Mouse (Mus musculus): ENCODE results near the gene Grhl3. TPM values are rescaled to one million over a fixed set of nuclear protein-coding genes. Genes with fewer than 3 reads are reported as not detected.
"Not testable (repeated sequence)": the region's sequence is repeated elsewhere in the genome, so short reads cannot be mapped to it uniquely, and the experiment has no call there.

Gene Grhl3
- polyA plus RNA-seq (2021): not detected

DNA sequence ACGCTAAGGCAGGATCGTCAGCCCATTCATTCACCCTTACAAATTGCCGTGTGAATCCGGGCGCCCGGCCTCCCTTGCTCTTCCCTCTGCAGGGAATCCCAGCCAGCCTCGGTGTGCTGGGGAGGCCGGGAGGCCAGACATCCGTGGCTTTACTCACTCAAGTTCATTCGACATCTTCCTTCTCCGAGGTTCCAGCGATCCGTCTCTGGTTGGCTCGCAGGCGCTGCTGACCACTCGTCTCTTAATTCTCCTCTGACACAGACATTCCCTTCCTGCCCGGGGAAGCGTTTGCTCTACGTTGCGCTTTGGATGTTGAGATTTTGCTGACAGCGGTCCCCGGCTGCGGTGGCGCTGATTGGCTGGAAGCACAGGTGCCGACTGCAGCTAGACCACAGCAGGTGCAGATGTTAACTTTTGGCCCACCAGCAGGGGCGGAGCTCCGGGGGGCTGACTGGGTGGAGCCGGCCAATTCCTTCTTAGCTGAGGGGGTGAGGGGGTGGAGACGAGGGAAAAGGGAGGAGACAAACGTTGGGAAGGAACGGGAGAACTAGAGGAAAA, at the start of gene Grhl3:
Gene Grhl3 (minus strand): TSS at position 380 of the 558 bp plus-strand sequence.
- CTCF ChIA-PET: interaction anchor here (1.3 to 1.7 kb wide), 2 partner anchors 56 to 59 kb away, joined by 3 to 4 read pairs; no protein-coding TSS in a partner anchor
- no peak for ATAC-seq
- DNase-seq (ENCODE audit: low read depth, low spot score): no peak
- in situ Hi-C loops (cut with MboI; ENCODE audit: low pct_unique_long_range_greater_than_20kb): no loop called here
- no peak for TF ChIP-seq CTCF (IDR thresholded peaks at IDR 0.05)
- no peaks in the 10 kb centered on the region for H3K27me3 ChIP-seq
- POLR2A ChIA-PET: interaction anchor here (0.9 kb wide), 1 partner anchor 87 kb away, joined by 3 read pairs; no protein-coding TSS in a partner anchor

DNA sequence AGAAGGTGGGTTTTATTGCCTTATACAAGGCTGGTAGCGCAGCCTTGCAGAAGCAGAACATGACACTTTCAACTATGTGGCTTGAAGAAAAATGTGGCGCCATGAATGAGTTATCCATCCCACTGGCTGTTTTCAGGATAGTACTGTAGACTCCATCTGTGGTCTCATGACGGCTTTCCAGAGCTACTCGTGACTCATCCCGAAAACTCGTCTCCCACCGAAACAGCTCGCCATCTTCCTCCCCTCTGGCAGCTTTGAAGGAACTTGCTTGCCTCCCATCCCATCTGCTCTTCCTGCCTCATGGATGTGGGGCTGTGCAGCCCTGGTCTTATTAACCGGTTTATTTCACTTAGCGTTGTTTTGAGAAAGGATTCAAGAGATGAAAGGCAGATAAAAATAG, 48.9 kb upstream of the Grhl3 start:
- CTCF ChIA-PET: no interaction called here
- in situ Hi-C loops (cut with MboI; ENCODE audit: low pct_unique_long_range_greater_than_20kb): no loop called here
- no peak for TF ChIP-seq CTCF (IDR thresholded peaks at IDR 0.05)
- H3K27me3 ChIP-seq: no peaks in the 10 kb centered on the region
- DNase-seq (ENCODE audit: low read depth, low spot score) (no peak), ATAC-seq (no peak)
- POLR2A ChIA-PET: no interaction called here

GRCm38 (mm10) chr4:135620461-135620860, 47.0 kb upstream of the Grhl3 start:
- ATAC-seq (no peak), DNase-seq (ENCODE audit: low read depth, low spot score) (no peak)
- in situ Hi-C loops (cut with MboI; ENCODE audit: low pct_unique_long_range_greater_than_20kb): no loop called here
- ChIA-PET CTCF (no interaction called here), POLR2A (no interaction called here)
- no peaks in the 10 kb centered on the region for H3K27me3 ChIP-seq
- TF ChIP-seq CTCF (IDR thresholded peaks at IDR 0.05): no peak

GRCm38 (mm10) chr4:135617783-135618470, 44.5 kb upstream of the Grhl3 start:
- no peak for ATAC-seq
- no peaks in the 10 kb centered on the region for H3K27me3 ChIP-seq
- CTCF ChIA-PET: no interaction called here
- POLR2A ChIA-PET: no interaction called here
- TF ChIP-seq CTCF (IDR thresholded peaks at IDR 0.05): no peak
- in situ Hi-C loops (cut with MboI; ENCODE audit: low pct_unique_long_range_greater_than_20kb): no loop called here
- no peak for DNase-seq (ENCODE audit: low read depth, low spot score)

- ChIA-PET POLR2A (no interaction called here), CTCF (no interaction called here)
- no peak for TF ChIP-seq CTCF (IDR thresholded peaks at IDR 0.05)
- no peak for DNase-seq (ENCODE audit: low read depth, low spot score)
- no peak for ATAC-seq
- H3K27me3 ChIP-seq: no peaks in the 10 kb centered on the region
- in situ Hi-C loops (cut with MboI; ENCODE audit: low pct_unique_long_range_greater_than_20kb): no loop called here
These were observed 43.6 kb upstream of the Grhl3 start for GRCm38 (mm10) chr4:135617038-135617437.

GRCm38 (mm10) chr4:135615307-135615706, 41.9 kb upstream of the Grhl3 start:
- in situ Hi-C loops (cut with MboI; ENCODE audit: low pct_unique_long_range_greater_than_20kb); DNase-seq (ENCODE audit: low read depth, low spot score); ATAC-seq; POLR2A ChIA-PET; H3K27me3 ChIP-seq; CTCF ChIA-PET: not testable (repeated sequence)

- no peak for DNase-seq (ENCODE audit: low read depth, low spot score)
- TF ChIP-seq CTCF (IDR thresholded peaks at IDR 0.05): no peak
- POLR2A ChIA-PET: no interaction called here
- H3K27me3 ChIP-seq: no peaks in the 10 kb centered on the region
- in situ Hi-C loops (cut with MboI; ENCODE audit: low pct_unique_long_range_greater_than_20kb): no loop called here
- CTCF ChIA-PET: no interaction called here
- ATAC-seq: no peak
These were observed 36.6 kb upstream of the Grhl3 start for GRCm38 (mm10) chr4:135609986-135610385.

DNA sequence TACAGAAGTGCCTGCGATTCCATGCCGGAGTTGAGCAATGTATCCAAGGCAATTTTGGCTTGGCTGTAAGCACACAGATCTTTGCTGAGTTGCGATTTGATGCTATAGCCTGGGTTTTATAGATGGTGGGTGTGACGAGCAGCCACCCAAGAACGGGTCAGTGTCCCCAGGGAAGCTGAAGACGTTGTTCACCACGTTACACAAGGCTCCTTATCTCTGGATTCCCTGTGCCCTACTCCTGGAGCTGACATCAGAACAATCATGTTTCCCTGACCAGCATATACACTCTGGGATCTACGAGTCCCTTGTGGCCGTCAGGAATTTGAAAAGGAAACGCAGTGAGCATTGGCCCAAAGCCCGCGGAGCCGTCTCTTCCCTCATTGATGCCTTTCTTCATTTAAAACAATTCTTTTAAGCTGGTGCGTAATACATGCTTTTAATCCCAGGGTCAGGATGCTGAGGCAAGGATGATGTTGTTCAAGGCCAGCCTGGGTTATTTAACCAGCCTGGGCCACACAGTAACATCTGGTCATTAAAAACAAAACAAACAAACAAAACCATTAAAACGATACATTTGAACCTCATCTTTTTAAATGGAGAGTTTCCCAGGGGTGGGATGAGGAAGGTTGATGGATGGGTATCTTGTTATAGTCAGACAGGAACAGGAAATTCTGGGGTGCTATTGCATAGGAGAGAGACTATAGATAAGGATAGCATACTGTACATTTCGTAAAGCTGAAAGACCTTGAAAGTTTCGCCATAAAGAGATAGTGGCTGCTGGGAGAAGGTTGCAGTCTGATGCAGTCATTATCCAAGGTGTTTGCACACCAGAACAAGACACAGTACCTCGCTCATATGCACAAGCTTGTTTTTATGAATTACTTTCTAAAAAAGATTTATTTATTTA, 34.8 kb upstream of the Grhl3 start:
- in situ Hi-C loops (cut with MboI; ENCODE audit: low pct_unique_long_range_greater_than_20kb): no loop called here
- no peaks in the 10 kb centered on the region for H3K27me3 ChIP-seq
- DNase-seq (ENCODE audit: low read depth, low spot score): no peak
- TF ChIP-seq CTCF (IDR thresholded peaks at IDR 0.05): no peak
- ATAC-seq: no peak
- CTCF ChIA-PET: no interaction called here
- POLR2A ChIA-PET: no interaction called here

- CTCF ChIA-PET: no interaction called here
- H3K27me3 ChIP-seq: no peaks in the 10 kb centered on the region
- in situ Hi-C loops (cut with MboI; ENCODE audit: low pct_unique_long_range_greater_than_20kb): no loop called here
- ATAC-seq (no peak), DNase-seq (ENCODE audit: low read depth, low spot score) (no peak)
- TF ChIP-seq CTCF (IDR thresholded peaks at IDR 0.05): no peak
- POLR2A ChIA-PET: no interaction called here
These were observed 32.8 kb upstream of the Grhl3 start for GRCm38 (mm10) chr4:135606271-135606670.

DNA sequence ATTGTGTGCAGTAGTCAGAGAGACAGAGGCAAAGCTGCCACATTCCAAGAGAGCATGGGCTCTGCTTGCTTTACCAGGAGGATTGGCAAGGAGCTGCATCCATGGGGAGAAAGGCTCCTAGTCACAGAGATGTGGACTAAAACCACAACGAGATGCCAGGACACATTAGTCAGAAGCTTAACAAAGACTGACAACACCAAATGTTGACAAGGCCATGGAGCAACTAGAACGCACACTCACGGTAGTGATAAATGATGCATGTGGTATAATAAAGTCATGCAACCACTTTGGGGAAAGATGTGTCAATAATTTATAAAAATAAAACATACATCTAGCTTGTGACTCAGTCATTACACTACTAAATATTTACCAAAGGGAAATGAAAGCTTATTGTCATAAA, 28.1 kb upstream of the Grhl3 start:
- in situ Hi-C loops (cut with MboI; ENCODE audit: low pct_unique_long_range_greater_than_20kb): no loop called here
- ATAC-seq: no peak
- DNase-seq (ENCODE audit: low read depth, low spot score): no peak
- TF ChIP-seq CTCF (IDR thresholded peaks at IDR 0.05): no peak
- ChIA-PET CTCF (no interaction called here), POLR2A (no interaction called here)
- no peaks in the 10 kb centered on the region for H3K27me3 ChIP-seq

Measured in Patski (cell line).